ENCODE assay signal across 17 mouse cellular contexts in the genomic region with DNA sequence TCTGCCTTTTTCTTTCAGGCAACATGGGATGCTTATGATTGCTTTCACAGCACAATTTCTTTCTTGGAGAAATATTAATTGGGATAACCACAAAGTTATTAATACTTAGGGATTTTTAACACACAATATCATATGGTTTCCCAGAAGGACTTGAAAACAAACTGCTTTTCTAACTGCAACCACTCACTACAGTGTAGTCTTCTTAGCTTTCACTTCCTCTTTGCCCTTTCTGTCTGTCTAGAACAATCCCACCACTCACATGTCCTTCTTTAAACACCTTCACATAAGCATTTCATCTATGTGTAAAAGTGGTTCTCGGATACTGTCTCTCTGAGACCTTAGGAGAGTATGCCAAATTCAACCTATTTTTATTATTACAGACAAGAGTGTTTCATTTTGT.
"Had no signal": no experiment of that assay in that cellular context is flagged by ENCODE, and none has a peak within 500 bp of the region (broad histone marks: within the 10 kb centered on the region; RNA-seq: fewer than 3 reads in every experiment).

No protein-coding gene starts in this region.

- H3K27me3 ChIP-seq: heart, embryonic 13.5 days; heart, embryonic 15.5 days; hindbrain, embryonic 13.5 days; hindbrain, embryonic 15.5 days; kidney, embryonic 15.5 days; liver, embryonic 13.5 days had no signal

- H3K36me3 ChIP-seq: heart, embryonic 13.5 days; heart, embryonic 15.5 days; hindbrain, embryonic 13.5 days; hindbrain, embryonic 15.5 days; kidney, embryonic 15.5 days; limb, embryonic 10.5 days; limb, embryonic 12.5 days; liver, embryonic 13.5 days had no signal

- H3K9me3 ChIP-seq: heart, embryonic 13.5 days; heart, embryonic 15.5 days; hindbrain, embryonic 13.5 days; hindbrain, embryonic 15.5 days; kidney, embryonic 15.5 days; limb, embryonic 10.5 days; limb, embryonic 12.5 days; liver, embryonic 13.5 days had no signal

- H3K4me3 ChIP-seq: heart, adult 2 months; hindbrain, embryonic 13.5 days; limb, embryonic 10.5 days; limb, embryonic 12.5 days had no signal

- DNase-seq: gastrocnemius, adult 2 months; gastrocnemius, postnatal 10 days; gastrocnemius, postnatal 25 days; heart, adult 2 months; kidney, adult 11 months; kidney, adult 9 months; layer of hippocampus, adult 9-11 months; layer of hippocampus, postnatal 36 days; liver, embryonic 13.5 days had no signal

- H3K27ac ChIP-seq: gastrocnemius, adult 2 months; heart, adult 2 months; hindbrain, embryonic 13.5 days; limb, embryonic 12.5 days; liver, embryonic 13.5 days had no signal

- ATAC-seq: intestine, embryonic 16.5 days had no signal

- H3K9ac ChIP-seq: heart, embryonic 15.5 days; hindbrain, embryonic 15.5 days; kidney, embryonic 15.5 days; limb, embryonic 12.5 days; liver, embryonic 13.5 days had no signal

- H3K4me1 ChIP-seq: liver, embryonic 13.5 days had no signal
